Mouse (Mus musculus) lung, postnatal 4 days (tissue): ENCODE results near the gene Ctc1.

ENCODE experiments used
- DNase-seq, 2 experiments: peaks; one replicate each; pipeline ENCODE4 v3.0.0; 2021

Ctc1 gene

GRCm38 (mm10) chr11:69051771-69052170, 36.1 kb downstream of the Ctc1 start:
- no peak for DNase-seq

- DNase-seq: no peak
Observed at GRCm38 (mm10) chr11:69052824-69053421, 37.2 kb downstream of the Ctc1 start.

- no peak for DNase-seq
Observed at GRCm38 (mm10) chr11:69053848-69054247, 38.1 kb downstream of the Ctc1 start.

DNA sequence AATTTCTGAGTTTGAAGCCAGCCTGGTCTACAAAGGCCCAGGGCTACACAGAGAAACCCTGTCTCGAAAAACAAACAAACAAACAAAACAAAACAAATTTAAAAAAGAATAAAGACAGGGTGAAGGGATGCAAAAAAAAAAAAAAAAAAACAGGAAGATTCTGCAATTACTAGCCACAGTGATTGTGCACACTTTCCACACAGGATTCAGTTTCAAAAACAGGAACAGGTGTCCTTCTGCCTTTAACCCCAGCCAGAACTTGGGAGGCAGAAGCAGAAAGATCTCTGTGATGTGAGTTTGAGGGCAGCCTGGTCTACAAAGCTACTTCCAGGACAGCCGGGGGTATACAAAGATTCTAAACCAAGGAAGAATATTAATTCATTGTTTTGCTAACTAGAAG, 42.6 kb downstream of the Ctc1 start:
- DNase-seq: no peak

DNA sequence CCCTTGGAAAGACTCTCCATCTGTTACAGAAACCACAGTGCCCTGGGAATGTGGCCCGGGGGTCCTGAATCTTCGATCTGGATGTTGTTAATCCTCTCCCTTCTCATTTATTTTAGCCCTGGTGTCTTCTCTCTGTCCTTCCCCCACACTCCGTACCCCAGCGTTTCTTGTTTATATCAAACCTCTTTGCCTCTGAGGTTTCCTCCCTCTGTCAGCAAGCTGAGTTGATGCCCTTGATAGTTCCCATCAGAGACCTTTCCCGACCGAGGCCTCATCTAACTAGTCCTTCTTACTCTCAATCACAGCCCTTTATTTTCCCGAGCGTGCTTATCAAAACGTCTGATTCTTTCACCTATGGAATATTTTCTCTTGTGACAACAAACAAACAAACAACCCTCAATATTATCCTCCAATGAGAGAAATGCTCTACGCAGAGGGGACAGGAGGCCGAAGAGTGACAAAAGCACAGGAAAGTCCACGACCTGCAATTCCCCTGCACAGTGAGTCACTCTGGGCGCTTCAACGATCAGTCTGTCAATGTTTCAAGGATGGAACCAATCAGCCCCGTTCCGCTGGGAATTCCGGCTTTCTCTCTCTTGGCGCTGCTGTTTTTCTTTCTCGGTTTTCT, 43.1 kb downstream of the Ctc1 start:
- no peak for DNase-seq

DNA sequence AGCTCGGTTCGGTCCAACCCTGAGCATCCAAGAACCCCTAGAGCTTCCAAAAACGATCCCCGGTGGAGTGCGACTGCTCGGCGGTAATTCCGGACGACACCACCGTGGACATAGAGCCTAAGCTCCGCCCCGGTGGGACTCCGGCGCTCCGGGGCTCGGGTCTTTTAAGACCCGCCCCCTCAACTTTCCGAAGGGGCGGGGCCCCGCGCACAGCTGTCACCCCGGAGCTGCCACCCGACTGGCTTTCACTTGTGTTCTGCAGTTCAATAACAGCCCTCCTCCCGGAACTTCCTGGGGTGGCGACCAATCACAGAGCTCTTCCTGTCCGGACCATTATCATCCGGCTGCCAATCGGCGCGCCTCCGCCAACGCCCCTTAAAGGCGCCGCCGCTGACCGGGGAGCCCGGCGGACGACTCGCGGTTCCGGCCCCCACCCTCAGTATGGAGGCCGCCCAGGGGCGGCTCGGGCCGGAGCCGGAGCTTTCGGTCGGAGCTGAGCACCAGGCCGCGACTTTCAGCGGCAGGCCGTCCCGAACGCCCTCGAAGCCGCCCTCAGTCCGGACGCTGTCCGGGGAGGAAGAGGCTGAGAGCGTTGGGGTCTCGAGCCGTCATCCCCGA, 43.8 kb downstream of the Ctc1 start, which contains the start of gene Borcs6:
Gene Borcs6, plus strand, starts transcription at position 361 of the 618 bp plus-strand sequence.
- DNase-seq: peak; percentile 95 to 98

- no peak for DNase-seq
Observed at GRCm38 (mm10) chr11:69059975-69060411, 44.3 kb downstream of the Ctc1 start.

GRCm38 (mm10) chr11:69060448-69061254, 44.9 kb downstream of the Ctc1 start:
- peak; percentile 47 to 55 for DNase-seq

- DNase-seq: no peak
Observed at GRCm38 (mm10) chr11:69061255-69061912, 45.7 kb downstream of the Ctc1 start.

DNA sequence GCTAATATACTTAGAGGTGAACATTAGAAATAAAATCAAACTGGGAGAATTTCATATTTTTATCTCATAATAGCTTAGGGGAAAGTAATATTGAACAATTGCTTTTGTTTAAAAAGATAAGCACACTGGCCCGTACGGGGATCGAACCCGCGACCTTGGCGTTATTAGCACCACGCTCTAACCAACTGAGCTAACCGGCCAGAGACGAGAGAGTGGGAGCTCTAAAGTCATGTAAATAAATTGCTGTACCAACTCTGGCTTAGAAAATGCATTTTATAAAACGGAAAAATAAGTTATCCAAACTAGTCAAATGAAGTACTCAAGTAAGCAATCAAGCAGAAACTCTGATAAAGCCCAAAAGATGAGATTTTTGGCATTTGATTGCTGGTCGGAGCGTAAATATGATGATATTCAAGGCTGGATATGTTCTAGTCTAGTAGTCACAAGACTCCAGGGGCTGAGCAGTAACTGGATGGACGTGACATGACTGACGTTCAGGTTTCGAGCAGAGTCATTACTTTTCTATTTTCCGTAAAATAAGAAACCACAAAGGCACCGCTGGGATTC, 46.6 kb downstream of the Ctc1 start:
- peak; percentile 67 to 80 for DNase-seq

GRCm38 (mm10) chr11:69062761-69063224, 47.1 kb downstream of the Ctc1 start:
- DNase-seq: peak; percentile 93 to 97

- DNase-seq: peak; percentile 77 to 92
Observed at GRCm38 (mm10) chr11:69063413-69064201, 47.9 kb downstream of the Ctc1 start.

GRCm38 (mm10) chr11:69064259-69065133, 48.8 kb downstream of the Ctc1 start:
- no peak for DNase-seq

GRCm38 (mm10) chr11:69065394-69065925, 49.7 kb downstream of the Ctc1 start:
- no peak for DNase-seq

- peak; percentile 30 to 54 for DNase-seq
Observed at GRCm38 (mm10) chr11:69066163-69066861, 50.6 kb downstream of the Ctc1 start.

- DNase-seq: peak; percentile 87 to 91
Observed at GRCm38 (mm10) chr11:69066956-69067355, 51.2 kb downstream of the Ctc1 start.

DNA sequence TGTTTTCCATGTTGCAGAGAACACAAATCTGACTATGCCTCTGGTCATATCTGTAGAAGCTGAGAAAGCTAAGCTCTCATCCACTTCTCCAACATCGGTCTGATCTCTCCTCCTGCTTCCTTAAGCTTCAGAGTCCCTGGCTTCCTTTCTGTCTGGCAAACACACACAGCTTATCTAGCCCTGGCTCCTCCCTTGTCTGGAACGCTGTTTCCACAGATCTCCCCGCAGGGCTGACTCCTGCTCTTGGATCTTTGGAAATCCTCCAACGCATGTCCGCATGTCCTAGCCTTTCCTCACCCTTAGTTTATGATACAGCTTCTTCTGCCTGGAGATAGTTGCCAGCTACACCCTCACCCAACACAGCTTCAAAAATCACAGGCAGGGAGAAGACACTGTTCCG, 51.9 kb downstream of the Ctc1 start:
- DNase-seq: peak; percentile 18 to 57

GRCm38 (mm10) chr11:69070093-69070492, 54.4 kb downstream of the Ctc1 start:
- no peak for DNase-seq

DNA sequence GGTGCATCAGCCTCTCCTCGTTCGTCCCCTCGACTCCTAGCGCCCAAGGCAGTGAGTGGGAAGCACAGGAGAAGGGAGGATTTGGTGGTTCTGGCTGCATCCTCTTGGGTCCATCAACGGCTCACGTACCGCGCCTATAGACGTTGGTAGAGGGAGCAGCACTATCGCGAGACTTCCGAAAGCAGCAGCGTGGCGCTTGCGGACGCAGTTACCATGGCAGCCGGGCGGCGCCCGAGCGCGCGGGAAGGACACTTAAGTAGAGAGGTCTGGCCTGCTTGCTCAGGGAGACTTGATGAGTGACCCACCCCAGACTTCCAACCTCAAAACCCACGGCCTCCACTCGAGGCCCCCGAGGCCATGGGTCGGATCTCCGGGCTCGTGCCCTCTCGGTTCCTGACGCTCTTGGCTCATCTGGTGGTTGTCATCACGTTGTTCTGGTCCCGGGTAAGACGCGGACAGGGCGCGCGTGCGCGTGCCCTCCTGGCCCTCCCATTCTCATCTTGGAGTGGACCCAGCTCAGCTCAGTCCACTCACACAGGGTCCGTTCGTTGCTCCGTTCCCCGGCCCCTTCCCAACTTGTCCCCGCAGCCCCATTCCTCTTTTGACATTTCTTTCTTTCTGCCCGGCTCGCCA, 55.0 kb downstream of the Ctc1 start, which contains the start of gene Tmem107:
Gene Tmem107, plus strand, starts transcription at position 217 of the 633 bp plus-strand sequence.
- DNase-seq: peak; percentile 95 to 96
